Comparison of ENCODE assay signal across 10 mouse cellular contexts in genomic region chr2:179441717-179442116, GRCm38 (mm10). TPM values are rescaled to one million over a fixed set of nuclear protein-coding genes. Genes with fewer than 3 reads are reported as not detected.
DNase-seq lines count a peak whose midpoint lies in the region; ATAC-seq lines count a peak whose summit lies in the region.
"Had no signal": no experiment of that assay in that cellular context is flagged by ENCODE, and none has a peak within 500 bp of the region (broad histone marks: within the 10 kb centered on the region; RNA-seq: fewer than 3 reads in every experiment).

No protein-coding gene starts in this region.

- peak overlapping the region; percentile 97 for H3K4me2 ChIP-seq in embryonic facial prominence, embryonic 11.5 days (ENCODE audit: low read depth, low read length)
- H3K4me2 ChIP-seq in hindbrain, embryonic 13.5 days = peak overlapping the region; percentile 89
- H3K4me2 ChIP-seq in liver, embryonic 11.5 days = peak overlapping the region; percentile 71
- H3K4me2 ChIP-seq in stomach, embryonic 14.5 days (replicated peaks; ENCODE audit: low read depth, low read length) = peak overlapping the region; percentile 99

- H3K9me3 ChIP-seq in embryonic facial prominence, embryonic 11.5 days (replicated peaks; ENCODE audit: control insufficient read depth, low read length) = no peaks in the 10 kb centered on the region
- H3K9me3 ChIP-seq in hindbrain, embryonic 13.5 days = no peaks in the 10 kb centered on the region
- H3K9me3 ChIP-seq in liver, embryonic 11.5 days (ENCODE audit: control insufficient read depth, low read length) = no peaks in the 10 kb centered on the region
- no peaks in the 10 kb centered on the region for H3K9me3 ChIP-seq in stomach, embryonic 14.5 days (ENCODE audit: control insufficient read depth, low read depth, low read length)

- H3K36me3 ChIP-seq in embryonic facial prominence, embryonic 11.5 days (replicated peaks; ENCODE audit: control insufficient read depth, insufficient read depth, low read depth, low read length) = no peaks in the 10 kb centered on the region
- H3K36me3 ChIP-seq in hindbrain, embryonic 13.5 days = no peaks in the 10 kb centered on the region
- H3K36me3 ChIP-seq in liver, embryonic 11.5 days (ENCODE audit: control insufficient read depth, insufficient read depth, low read length) = no peaks in the 10 kb centered on the region
- no peaks in the 10 kb centered on the region for H3K36me3 ChIP-seq in stomach, embryonic 14.5 days (ENCODE audit: control insufficient read depth, insufficient read depth, low read length)

- ATAC-seq in embryonic facial prominence, embryonic 11.5 days (replicated peaks; ENCODE audit: insufficient number of reproducible peaks, low FRiP score, low TSS enrichment, low read depth) = peak; percentile 36
- ATAC-seq in hindbrain, embryonic 13.5 days (ENCODE audit: low FRiP score) = peak; percentile 46
- peak; percentile 23; the same call in 1 of the 2 replicates for ATAC-seq in liver, embryonic 11.5 days (replicated peaks; ENCODE audit: low FRiP score)
- 0 out of 2 replicates have a peak, but pooled peaks have one; percentile 14 for ATAC-seq in stomach, embryonic 14.5 days (ENCODE audit: insufficient number of reproducible peaks, insufficient read depth, low FRiP score, low read depth)
- ATAC-seq in erythroid progenitor cell, adult 5-6 weeks (replicated peaks; ENCODE audit: low FRiP score, poor library complexity, severe bottlenecking) = no peak

- peak overlapping the region; percentile 18; the same call in 1 of the 2 replicates for H3K9ac ChIP-seq in embryonic facial prominence, embryonic 11.5 days (replicated peaks; ENCODE audit: low read length)
- peak overlapping the region; percentile 86 for H3K9ac ChIP-seq in hindbrain, embryonic 13.5 days
- no peak overlapping the region for H3K9ac ChIP-seq in liver, embryonic 11.5 days (ENCODE audit: low read depth, low read length)
- no peak overlapping the region; the same call in 1 of the 2 replicates for H3K9ac ChIP-seq in stomach, embryonic 14.5 days (replicated peaks; ENCODE audit: low read depth, low read length)

- H3K4me3 ChIP-seq in embryonic facial prominence, embryonic 11.5 days (ENCODE audit: low read depth, low read length) = peak overlapping the region; percentile 63
- H3K4me3 ChIP-seq in hindbrain, embryonic 13.5 days = peak overlapping the region; percentile 75
- peak overlapping the region; percentile 54 for H3K4me3 ChIP-seq in liver, embryonic 11.5 days (ENCODE audit: low read depth, low read length)
- peak overlapping the region; percentile 64; the same call in 1 of the 2 replicates for H3K4me3 ChIP-seq in stomach, embryonic 14.5 days (ENCODE audit: low read depth, low read length)

- H3K4me1 ChIP-seq in embryonic facial prominence, embryonic 11.5 days (ENCODE audit: control insufficient read depth, insufficient read depth, low read length) = peaks cover 2% of the 10 kb centered on the region
- H3K4me1 ChIP-seq in hindbrain, embryonic 13.5 days (replicated peaks) = peaks cover 45% of the 10 kb centered on the region
- no peaks in the 10 kb centered on the region for H3K4me1 ChIP-seq in liver, embryonic 11.5 days (replicated peaks; ENCODE audit: control insufficient read depth, insufficient read depth, low read length)
- H3K4me1 ChIP-seq in stomach, embryonic 14.5 days (ENCODE audit: control insufficient read depth, insufficient read depth, low read length) = 0 out of 2 replicates have a peak, but pooled peaks cover 6% of the 10 kb centered on the region

- peaks cover 12% of the 10 kb centered on the region for H3K27me3 ChIP-seq in embryonic facial prominence, embryonic 11.5 days (ENCODE audit: control insufficient read depth, insufficient read depth, low read length)
- H3K27me3 ChIP-seq in hindbrain, embryonic 13.5 days = peaks cover 41% of the 10 kb centered on the region
- H3K27me3 ChIP-seq in liver, embryonic 11.5 days (replicated peaks; ENCODE audit: control insufficient read depth, insufficient read depth, low read length) = peaks cover 45% of the 10 kb centered on the region
- 0 out of 2 replicates have a peak, but pooled peaks cover 2% of the 10 kb centered on the region for H3K27me3 ChIP-seq in stomach, embryonic 14.5 days (ENCODE audit: control insufficient read depth, insufficient read depth, low read length)

- DNase-seq in cerebellum, adult 11-12 months = peak; percentile 62
- DNase-seq in cerebellum, adult 9-10 months = no peak
- DNase-seq in embryonic facial prominence, embryonic 11.5 days (ENCODE audit: low spot score) = peak; percentile 10
- DNase-seq in liver, embryonic 11.5 days (ENCODE audit: low spot score) = no peak
- no peak for DNase-seq in T-cell, adult 2 months (ENCODE audit: low spot score)

- no peak overlapping the region for H3K27ac ChIP-seq in embryonic facial prominence, embryonic 11.5 days (replicated peaks; ENCODE audit: low read depth, low read length)
- H3K27ac ChIP-seq in hindbrain, embryonic 13.5 days = peak overlapping the region; percentile 91
- H3K27ac ChIP-seq in liver, embryonic 11.5 days (ENCODE audit: low read depth, low read length) = no peak overlapping the region
- H3K27ac ChIP-seq in stomach, embryonic 14.5 days (ENCODE audit: low read length) = no peak overlapping the region
- H3K27ac ChIP-seq: macrophage had no signal

- 8% methylated on average over 8 of the region's 8 CpGs for WGBS in embryonic facial prominence, embryonic 11.5 days
- WGBS in hindbrain, embryonic 13.5 days = 4% methylated on average over 8 of the region's 8 CpGs
- 11% methylated on average over 8 of the region's 8 CpGs for WGBS in liver, embryonic 11.5 days
- 17% methylated on average over 8 of the region's 8 CpGs for WGBS in stomach, embryonic 14.5 days

RNA-seq across cellular contexts. Expression of gene Cdh4, which starts 0.5 kb away (rescaled TPM):
- 3.7 and 3.8 TPM in 2 replicates for polyA plus RNA-seq in embryonic facial prominence, embryonic 11.5 days (2014; fragmentation: Nextera tagmentation; extraction: Ambion mirVana)
- 37.2 and 37.5 TPM in 2 replicates for polyA plus RNA-seq in hindbrain, embryonic 13.5 days (2015; fragmentation: Nextera tagmentation; extraction: Ambion mirVana)
- 0.51 and 0.78 TPM in 2 replicates for polyA plus RNA-seq in liver, embryonic 11.5 days (2014; fragmentation: Nextera tagmentation; extraction: Ambion mirVana)
- polyA plus RNA-seq in stomach, embryonic 14.5 days (2014; fragmentation: Nextera tagmentation; extraction: Ambion mirVana) = 2.5 and 2.8 TPM in 2 replicates
- not detected in 2 replicates for total RNA-seq in erythroid progenitor cell, adult 5-6 weeks (2015; ENCODE audit: low replicate concordance)
- total RNA-seq in erythroid progenitor cell, adult 5-6 weeks (2017; ENCODE audit: low replicate concordance) = not detected in 2 replicates
- polyA plus RNA-seq: C2C12, macrophage had no signal

Comparison
In these comparisons a context has a peak if more than half of its experiments do, and no peak if none do; other contexts are left out.
1. DNase-seq: peak in cerebellum, adult 11-12 months (single experiment) and embryonic facial prominence, embryonic 11.5 days (single experiment); none in cerebellum, adult 9-10 months (single experiment), liver, embryonic 11.5 days (single experiment) and T-cell, adult 2 months (single experiment).
2. H3K9ac ChIP-seq: peak in embryonic facial prominence, embryonic 11.5 days (single experiment) and hindbrain, embryonic 13.5 days (single experiment); none in liver, embryonic 11.5 days (single experiment) and stomach, embryonic 14.5 days (single experiment).
3. Peak in every context shown above with its lines, with median percentiles within 50 percentile points of each other: H3K4me2 ChIP-seq and H3K4me3 ChIP-seq.